Mouse (Mus musculus): ENCODE measurements around the gene Gm5294.

The Gm5294 gene

GRCm38 (mm10) chr5:138849682-138850461 is 30.0 kb downstream of the Gm5294 start:
- no peak for DNase-seq (ENCODE audit: extremely low spot score)

- DNase-seq (ENCODE audit: extremely low spot score) = no peak
Measured at GRCm38 (mm10) chr5:138850462-138850844, 30.6 kb downstream of the Gm5294 start.

GRCm38 (mm10) chr5:138851296-138851780 is 31.5 kb downstream of the Gm5294 start:
- no peak for DNase-seq (ENCODE audit: extremely low spot score)

- no peak for DNase-seq (ENCODE audit: extremely low spot score)
Measured at GRCm38 (mm10) chr5:138852151-138852550, 32.3 kb downstream of the Gm5294 start.

- no peak for DNase-seq (ENCODE audit: extremely low spot score)
Measured at GRCm38 (mm10) chr5:138853349-138853748, 33.5 kb downstream of the Gm5294 start.

- peak; percentile 63 for DNase-seq (ENCODE audit: extremely low spot score)
Measured at GRCm38 (mm10) chr5:138857010-138857617, 37.2 kb downstream of the Gm5294 start.

GRCm38 (mm10) chr5:138857811-138858251 is 38.0 kb downstream of the Gm5294 start:
- DNase-seq (ENCODE audit: extremely low spot score) = no peak

- no peak for DNase-seq (ENCODE audit: extremely low spot score)
Measured at GRCm38 (mm10) chr5:138863681-138864146, 43.8 kb downstream of the Gm5294 start.

GRCm38 (mm10) chr5:138864166-138864565 is 44.3 kb downstream of the Gm5294 start:
- no peak for DNase-seq (ENCODE audit: extremely low spot score)

- DNase-seq (ENCODE audit: extremely low spot score) = no peak
Measured at GRCm38 (mm10) chr5:138864880-138865279, 45.0 kb downstream of the Gm5294 start.

- no peak for DNase-seq (ENCODE audit: extremely low spot score)
Measured at GRCm38 (mm10) chr5:138865637-138866036, 45.8 kb downstream of the Gm5294 start.

Measured in embryo, embryonic 9.5 days (tissue).